Mouse (Mus musculus): Measurements from ENCODE around the gene Actn3.
"Not testable (repeated sequence)": the region's sequence is repeated elsewhere in the genome, so short reads cannot be mapped to it uniquely, and the experiment has no call there.

Actn3 gene

GRCm38 (mm10) chr19:4855951-4856350, 21.8 kb downstream of the Actn3 start:
- no peak for DNase-seq

DNA sequence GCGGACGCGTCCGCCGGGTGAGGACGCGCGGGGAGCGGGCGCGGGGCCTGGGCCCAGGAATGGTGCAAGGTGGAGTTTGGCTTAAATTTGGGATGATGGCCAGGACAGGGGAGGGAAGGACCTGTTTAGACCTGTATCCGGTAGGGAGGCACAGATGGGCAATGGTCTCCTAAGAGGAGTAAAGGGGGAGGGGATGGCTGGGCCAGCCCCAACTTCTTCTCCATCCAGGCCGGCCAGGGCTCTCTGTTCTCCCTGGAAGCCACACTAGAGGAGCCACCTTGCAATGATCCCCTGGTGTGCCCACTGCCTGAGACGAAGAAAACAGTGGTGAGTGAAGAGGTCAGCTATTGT, 22.3 kb downstream of the Actn3 start:
- no peak for DNase-seq

DNA sequence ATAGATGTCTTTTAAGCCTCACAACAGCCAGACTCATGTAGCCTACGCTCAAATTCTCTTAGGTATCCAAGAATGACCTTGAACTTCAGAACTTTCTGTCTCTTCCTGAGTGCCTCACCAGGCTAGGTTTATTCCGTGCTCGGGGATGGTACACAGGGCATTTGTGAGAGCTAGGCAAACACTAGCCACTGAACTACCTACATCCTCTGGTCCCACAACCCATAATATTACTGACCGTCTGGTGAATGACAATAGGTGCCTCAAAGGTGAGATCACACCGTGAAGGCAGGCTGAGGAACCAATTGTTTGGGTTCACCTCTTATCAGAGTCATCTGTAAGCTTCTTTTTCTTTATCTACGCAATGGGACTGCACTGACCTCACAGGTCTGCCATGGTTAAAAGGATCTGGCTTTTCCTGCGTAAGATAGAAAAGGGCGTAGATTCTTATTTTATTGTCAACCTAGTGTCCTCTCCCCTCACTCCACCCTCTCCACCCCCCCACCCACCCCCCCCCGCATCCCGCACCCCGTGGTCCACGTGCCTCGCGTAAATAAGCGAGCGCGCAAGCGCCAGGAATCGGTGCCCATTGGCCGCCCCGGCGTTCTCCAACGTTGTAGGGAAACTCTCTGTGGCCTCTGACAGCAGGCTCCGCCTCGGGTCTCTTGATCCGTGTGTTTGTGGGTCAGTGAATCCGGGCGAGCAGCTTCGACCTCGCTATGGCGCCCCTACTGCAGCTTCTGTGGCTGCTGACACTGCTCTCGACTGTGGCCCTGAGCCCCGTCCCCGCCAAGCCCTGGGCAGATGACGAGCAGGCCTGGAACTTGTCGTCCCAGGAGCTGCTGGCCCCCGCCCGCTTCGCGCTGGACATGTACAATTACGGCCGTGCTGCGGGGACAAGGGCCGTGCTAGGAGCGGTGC, 22.9 kb downstream of the Actn3 start, which contains the start of gene Ctsf:
Ctsf (plus strand) TSS at position 579 of the 918 bp plus-strand sequence.
- peak; percentile 92 for DNase-seq

DNA sequence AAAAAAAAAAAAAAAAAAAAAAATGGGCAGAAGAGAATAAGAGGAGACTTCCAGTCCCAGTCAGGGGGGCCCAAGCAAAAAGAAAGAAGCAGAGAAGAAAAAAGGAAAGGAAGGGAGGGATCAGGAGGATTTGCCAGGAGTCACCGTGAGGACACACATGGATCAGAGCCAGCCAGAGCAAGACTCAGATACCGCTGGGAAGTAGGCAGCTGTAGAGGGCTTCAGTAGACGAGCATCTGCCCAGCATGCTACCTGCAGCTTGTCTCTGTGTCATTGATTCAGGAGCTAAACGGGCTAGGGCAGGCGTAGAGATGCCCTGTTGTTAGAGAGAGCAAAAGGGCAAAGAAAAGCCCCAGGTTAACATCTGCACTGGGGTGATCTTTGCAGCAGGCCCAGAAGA, 27.4 kb downstream of the Actn3 start:
- DNase-seq, result no peak

DNA sequence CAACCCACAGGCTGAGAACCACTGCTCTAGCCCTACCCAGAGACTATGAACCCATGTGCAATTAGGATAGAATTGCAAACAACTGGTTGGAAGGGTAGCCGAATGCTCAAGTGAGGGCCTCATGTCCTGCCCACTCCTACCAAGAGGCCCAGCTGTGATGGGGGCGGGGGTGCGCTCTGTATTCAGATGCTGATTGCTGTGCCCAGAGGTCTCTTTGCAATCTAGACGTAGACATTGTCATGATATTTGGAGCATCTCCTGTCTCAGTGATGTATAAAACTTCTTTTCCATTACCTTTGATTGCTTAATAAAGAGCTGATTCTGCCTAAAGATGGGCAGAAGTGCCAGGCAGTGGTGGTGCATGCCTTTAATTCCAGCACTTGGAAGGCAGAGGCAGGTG, 27.9 kb downstream of the Actn3 start:
- no peak for DNase-seq

DNA sequence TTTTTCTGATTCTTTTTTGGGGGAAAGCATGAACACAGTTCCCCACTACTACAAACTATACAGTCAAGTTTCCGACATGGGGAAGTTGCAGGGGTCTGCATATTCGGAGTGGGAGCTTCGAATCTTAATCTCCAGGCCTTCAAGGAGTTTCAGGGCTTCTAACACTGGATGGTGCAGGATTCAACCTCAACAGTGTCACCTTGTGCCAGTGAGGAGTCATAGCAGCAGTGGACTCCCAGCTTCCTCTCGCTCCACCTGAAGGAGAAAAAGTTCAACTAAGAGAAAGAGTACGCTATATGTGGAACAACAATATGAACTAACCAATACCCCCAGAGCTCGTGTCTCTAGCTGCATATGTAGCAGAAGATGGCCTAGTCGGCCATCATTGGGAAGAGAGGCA, 30.2 kb downstream of the Actn3 start:
- DNase-seq, result no peak

DNA sequence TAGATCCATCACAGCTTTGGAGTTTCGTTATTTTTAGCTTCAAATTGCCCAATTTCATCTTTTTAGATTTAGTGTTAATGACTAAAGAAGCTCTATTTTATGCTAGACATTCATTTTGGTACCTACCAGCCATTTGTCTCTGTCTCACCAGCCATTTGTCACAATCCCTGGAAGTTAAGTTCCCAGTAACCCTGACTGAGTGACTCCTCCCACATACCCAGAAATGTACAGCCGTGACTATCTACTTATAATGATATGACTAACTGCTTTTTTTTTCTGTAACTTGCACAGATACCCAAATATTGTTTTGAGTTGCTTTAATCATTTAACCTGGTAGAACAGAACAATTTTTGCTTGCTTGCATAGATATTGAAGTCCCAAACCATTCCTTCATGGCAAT, 31.9 kb downstream of the Actn3 start:
- DNase-seq, result no peak

DNA sequence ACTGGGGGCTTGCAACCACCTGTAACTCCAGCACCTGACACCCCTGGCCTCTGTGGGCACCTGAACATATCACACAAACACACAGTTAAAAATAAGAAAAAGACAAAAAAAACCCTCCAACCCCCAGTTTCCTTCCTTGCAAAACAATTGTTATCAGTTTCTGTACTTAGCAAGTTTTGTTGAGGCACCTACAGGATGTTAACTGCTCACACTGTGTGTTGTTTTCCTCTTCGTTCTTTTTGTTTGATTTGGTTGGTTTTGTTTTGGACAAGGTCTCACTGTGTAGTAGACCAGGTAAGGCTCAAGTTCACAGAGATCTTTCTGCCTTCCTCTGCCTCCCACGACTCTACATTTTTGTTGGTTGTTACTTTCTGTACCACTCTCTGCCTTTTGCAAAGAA, 35.1 kb downstream of the Actn3 start:
- no peak for DNase-seq

GRCm38 (mm10) chr19:4840848-4841247, 36.9 kb downstream of the Actn3 start:
- no peak for DNase-seq

GRCm38 (mm10) chr19:4839149-4839548, 38.6 kb downstream of the Actn3 start, which contains the start of the genes Ccs and Ccdc87:
Ccs (minus strand) TSS chr19:4839332.
Ccdc87 (plus strand) TSS chr19:4839366.
- DNase-seq, result peak; percentile 95

DNA sequence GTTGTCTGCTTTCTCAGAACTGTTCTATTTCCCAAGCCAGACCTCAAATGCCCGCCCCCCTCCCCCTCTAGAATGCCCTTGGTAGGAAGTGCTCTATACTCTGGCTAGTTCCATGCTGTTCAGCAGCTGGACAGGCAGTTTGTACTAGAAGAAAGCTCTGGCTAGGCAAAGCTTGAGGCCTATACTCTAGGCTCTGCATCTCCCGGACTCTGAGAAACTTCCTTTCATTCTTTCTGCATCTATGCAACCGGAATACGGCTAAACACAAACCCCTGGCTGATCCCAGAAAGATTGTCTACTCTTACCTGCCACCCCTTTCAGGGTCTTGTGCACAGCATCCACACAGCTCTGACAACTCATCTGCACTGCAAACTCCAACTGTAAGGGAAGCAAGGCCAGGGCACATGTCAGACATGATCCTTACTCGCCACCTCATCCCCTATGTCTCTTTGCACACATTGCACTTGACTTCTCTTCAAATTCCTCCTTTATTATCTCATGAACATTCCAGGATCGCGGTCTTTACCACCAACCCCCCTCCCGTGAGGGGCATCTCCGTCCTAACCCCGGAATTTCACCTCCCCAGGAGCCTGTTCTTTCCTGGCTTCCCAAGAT, 39.1 kb downstream of the Actn3 start:
- DNase-seq, result no peak

DNA sequence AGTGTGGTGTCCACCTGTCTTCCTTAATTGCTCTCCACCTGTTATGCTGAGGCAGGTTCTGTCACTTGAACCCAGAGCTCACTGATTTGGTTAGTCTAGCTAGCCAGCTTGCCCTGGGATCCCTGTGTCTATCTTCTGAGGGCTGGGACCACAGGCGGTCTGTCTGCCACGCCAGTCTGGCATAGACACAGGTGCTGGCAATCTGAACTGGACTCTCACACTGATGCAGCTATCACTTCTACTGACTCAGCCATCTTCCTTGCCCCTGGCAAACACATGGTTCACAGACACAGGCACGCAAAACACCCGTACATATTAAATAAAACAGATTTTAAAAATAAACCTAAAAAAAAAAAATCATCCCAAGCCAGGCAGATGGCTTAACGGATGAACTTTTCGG, 40.7 kb downstream of the Actn3 start:
- no peak for DNase-seq

DNA sequence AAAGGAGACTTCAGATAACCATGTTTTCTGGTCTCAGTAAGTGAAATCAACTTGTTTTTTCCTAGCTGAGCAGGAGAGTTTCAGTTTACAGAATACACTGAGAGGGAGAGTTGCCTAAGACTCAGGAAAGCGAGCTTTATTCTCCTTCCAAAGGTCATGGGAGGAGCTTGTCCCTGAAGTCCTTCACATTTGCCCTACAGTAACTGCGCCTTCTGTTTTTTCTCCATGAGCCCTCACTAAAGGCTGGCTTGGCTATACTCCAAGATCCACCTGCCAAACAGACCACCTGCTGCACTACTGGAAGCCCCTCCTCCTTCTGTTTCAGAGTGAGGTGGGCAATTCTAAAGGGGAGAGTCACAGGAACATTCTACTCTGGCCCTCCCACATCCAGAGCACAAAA, 41.6 kb downstream of the Actn3 start:
- DNase-seq, result no peak

DNA sequence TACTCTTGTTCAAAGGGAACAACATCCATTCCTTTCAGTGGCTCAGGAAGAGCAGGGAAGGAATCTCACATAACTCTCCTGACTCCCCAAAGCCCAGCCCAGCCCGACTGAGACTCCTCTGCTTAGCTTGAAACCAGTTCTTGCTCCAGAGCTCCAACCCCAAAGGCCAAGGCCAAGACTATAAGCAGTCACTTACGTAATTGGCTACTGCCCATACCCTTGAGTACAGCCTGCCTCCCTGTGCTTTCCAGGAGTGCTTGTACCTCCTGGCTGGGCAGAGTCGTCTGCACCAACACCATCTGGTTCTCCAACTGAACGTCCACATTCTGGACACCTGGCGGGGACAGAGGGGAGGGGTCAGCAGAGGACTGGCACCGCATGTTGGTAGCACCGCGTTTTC, 43.7 kb downstream of the Actn3 start:
- no peak for DNase-seq

DNA sequence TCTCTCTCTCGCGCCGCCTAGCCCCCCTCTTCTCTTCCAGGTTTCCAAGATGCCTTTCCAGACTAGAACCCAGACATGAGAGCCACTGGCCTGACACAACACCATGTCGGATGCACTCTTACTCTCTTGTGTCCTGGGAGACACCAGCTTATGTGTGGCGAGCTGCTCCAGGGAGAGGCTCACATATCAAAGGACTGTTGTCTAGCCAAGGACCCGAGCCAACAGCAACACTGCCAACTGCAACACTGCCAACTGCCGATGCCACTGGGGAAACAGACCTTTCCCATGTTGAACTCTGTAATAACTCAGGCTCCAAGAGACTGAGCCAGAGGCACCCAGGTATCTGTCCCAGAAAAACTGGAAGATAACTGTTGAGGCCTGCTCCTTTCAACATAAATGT, 48.6 kb downstream of the Actn3 start:
- DNase-seq, result peak; percentile 32

- no peak for DNase-seq
These were observed 49.1 kb downstream of the Actn3 start for GRCm38 (mm10) chr19:4828444-4829114.

DNA sequence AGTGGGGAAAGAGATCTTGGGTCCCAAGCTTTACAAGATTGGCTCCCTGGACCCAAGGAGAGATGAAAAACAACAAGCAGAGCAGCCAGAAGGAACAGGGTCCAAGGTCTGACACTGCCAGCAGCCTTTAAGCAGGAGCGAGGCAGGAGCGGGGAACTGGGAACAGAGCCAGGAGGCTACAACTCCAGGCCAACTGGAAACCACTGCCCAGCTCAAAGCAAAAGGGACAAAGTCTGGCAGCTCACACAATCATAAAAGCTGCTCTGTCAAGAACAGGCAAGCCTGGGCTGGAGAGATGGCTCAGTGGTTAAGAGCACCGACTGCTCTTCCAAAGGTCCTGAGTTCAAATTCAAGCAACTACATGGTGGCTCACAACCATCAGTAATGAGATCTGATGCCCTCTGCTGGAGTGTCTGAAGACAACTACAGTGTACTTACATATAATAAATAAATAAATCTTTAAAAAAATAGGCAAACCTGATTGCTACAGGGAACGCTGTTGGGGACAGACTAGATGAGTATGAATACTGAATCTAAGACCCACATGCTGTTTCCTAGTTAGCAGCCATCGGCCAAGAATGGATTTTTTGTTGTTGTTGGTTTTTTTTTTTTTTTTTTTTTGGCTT, 56.9 kb downstream of the Actn3 start:
- peak; percentile 57 for DNase-seq

- DNase-seq, result no peak
These were observed 60.4 kb downstream of the Actn3 start for GRCm38 (mm10) chr19:4817182-4817835.

DNA sequence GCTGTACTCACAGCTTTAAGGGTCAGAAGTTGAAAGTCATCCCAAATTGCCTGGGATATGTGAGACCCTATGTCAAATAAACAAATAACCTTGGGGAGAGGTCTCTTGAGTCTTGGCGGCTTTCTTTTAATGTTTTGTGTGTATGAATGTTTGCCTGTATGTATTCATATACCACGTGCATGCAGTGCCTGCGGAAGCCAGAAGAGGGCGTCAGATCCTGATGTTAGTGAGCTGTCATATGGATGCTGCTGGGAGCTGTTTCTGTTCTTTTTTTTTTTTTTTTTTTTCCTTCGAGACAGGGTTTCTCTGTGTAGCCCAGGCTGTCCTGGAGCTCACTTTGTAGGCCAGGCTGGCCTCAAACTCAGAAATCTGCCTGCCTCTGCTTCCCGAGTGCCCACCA, 64.7 kb downstream of the Actn3 start:
- no peak for DNase-seq

DNA sequence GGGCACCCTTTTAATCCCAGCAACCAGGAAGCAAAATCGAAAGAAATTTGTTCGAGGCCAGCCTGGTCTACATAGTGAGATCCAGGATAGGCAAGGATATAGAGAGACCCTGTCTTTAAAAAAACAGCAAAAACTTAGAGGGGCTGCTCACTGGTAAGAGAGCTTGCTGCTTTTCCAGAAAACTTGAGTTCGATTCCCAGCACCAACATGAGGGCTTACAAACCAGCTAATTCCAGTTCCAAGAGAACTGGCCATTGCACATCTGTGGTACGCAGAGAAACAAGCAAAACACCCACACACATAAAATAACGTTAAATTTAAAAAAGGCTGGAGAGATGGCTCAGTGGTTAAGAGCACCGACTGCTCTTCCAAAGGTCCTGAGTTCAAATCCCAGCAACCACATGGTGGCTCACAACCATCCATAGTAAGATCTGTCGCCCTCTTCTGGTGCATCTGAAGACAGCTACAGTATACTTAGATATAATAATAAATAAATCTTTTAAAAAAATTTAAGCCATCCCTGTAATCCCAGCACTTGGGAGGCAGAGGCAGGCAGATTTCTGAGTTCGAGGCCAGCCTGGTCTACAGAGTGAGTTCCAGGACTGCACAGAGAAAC, 65.3 kb downstream of the Actn3 start:
- not testable (repeated sequence) for DNase-seq

GRCm38 (mm10) chr19:4811909-4812242, 65.8 kb downstream of the Actn3 start:
- DNase-seq, result no peak

Data from right cerebral cortex, postnatal 14 days (tissue).